Mouse (Mus musculus): ENCODE results near the gene Ccdc115.
A peak's percentile ranks its signal among the peaks of the same experiment; 100 is the strongest.

Ccdc115 gene

GRCm38 (mm10) chr1:34439215-34439960 is at the start of gene Ccdc115, which contains the start of gene Imp4:
Gene Ccdc115 (minus strand): TSS chr1:34439672.
Gene Imp4 (plus strand): TSS chr1:34439851.
- DNase-seq (ENCODE audit: low read depth) = peak; percentile 97

DNA sequence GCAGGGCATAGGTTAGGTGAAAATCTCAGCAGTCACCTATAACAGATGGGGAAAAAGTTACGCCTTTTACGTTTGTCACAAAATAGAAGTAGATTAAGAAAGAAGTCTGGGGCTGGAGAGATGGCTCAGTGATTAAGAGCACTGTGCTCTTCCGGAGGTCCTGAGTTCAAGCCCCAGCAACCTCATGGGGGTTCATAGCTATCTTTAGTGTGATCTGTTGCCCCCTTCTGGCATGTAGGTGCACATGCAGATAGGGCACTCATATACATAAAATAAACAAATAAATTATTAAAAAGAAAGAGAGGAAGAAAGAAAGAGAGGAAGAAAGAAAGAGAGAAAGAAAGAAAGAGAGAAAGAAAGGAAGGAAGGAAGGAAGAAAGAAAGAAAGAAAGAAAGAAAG is 47.9 kb upstream of the Ccdc115 start:
- DNase-seq (ENCODE audit: low read depth) = no peak

- no peak for DNase-seq (ENCODE audit: low read depth)
Observed at GRCm38 (mm10) chr1:34485461-34486188, 46.2 kb upstream of the Ccdc115 start.

- no peak for DNase-seq (ENCODE audit: low read depth)
Observed at GRCm38 (mm10) chr1:34484470-34484869, 45.0 kb upstream of the Ccdc115 start.

DNA sequence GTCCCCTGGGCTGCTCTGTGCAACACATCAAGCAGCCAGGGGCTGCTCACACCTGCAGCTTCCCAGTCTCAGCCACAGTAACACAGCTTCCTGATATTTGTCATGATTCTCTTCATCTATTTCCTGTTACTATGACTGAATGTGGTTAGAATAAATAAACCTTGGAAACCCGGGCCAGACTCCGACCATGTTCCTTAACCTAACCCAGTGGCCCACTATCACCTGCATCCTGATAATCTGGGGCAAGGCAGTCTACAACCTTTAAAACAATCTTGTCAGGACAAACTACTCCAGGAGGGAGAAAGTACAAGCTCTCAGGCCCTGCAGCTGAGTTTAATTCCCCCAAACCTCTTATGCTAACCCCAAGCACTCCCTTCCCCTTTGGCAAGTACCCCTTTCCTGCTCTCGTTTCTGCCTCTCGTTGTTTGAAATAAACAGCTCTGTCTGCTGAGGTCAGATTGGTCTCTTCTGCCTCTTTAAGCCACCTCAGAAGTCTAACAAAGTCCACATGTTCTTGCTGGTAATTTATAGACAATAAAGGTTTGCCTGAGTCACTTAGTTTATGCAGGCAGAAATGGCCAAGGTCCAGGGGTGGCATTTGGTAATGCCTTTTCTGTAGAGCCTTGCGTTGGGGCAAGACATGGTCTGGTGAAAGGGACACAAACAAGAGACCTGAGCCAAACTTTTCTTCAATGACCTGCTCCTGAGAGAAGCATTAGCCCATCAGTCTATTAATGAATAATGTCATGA is 42.6 kb upstream of the Ccdc115 start:
- no peak for DNase-seq (ENCODE audit: low read depth)

DNA sequence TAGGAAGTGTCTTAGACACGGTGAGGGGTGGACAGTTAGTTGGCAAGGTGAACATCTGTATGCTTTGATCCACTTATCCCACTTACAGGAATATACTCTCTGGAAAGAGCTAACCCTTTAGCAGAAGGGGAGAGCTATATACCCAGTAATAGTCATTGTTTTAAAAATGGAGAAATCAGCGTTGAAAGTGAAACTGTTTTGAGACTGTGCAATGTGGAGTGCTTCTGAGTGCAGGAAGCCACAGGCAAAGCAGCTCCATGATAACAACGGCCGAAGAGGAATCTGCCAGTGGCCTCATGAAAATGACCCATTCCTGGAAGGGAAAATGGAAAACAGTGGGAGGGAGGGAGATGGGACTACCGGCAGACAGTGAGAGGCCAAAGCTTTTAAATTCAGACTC is 41.3 kb upstream of the Ccdc115 start:
- no peak for DNase-seq (ENCODE audit: low read depth)

DNA sequence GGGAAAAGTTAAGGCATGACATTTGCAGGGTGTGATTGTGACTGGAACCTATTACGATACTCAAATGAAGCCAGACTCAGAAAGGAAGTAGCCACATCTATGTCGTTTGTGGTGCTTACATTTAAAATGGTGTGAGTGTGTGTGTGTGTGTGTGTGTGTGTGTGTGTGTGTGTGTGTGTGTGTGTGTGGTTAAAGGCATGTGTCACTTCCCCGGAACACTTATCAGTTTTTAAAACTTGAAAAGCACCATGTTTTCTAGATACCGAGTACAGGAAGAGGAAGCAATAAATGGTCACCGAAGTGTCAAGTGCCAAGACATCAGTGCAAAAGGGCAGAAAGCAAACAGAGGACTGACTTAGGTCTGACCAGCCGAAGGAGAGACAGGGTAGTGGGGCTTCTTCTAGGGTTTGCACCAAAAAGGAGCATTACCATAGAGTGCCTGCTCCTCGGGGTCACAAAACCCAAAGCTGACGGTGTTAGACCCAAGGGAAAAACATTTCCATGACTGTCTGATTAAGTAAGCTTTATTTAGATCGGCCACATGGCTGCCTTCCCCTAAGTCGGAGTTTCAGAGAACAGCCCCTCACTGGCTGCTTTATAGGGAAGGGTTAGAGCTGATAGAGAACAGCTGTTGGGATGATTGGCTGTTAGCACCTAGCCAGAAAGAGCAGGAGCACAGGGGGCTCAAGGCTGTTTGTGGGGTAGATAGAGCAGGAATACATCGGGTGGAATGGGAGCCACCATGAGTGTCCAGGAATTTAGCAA is 39.6 kb upstream of the Ccdc115 start:
- no peak for DNase-seq (ENCODE audit: low read depth)

- DNase-seq (ENCODE audit: low read depth) = peak; percentile 80
Observed at GRCm38 (mm10) chr1:34472427-34473300, 33.2 kb upstream of the Ccdc115 start.

GRCm38 (mm10) chr1:34469801-34470200 is 30.3 kb upstream of the Ccdc115 start:
- DNase-seq (ENCODE audit: low read depth) = no peak

DNA sequence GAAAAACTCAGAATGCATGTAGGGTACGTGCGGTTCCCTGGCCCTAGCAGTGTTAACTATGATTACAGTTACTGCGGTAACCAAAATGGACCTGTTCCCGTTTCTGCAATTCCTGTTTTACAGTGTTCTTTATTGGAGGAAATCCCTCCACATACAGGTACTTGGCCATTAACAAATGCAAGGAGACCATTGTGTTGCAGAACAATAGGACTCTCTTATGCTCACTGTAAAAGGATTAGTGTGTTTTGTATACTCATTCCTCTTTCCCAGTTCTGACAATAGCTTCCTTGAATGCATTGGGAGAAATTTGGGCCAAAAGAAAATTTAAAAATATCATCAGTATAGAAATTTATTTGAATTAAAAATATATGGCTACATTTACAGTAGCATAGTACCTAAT is 29.0 kb upstream of the Ccdc115 start:
- no peak for DNase-seq (ENCODE audit: low read depth)

GRCm38 (mm10) chr1:34468051-34468450 is 28.6 kb upstream of the Ccdc115 start:
- no peak for DNase-seq (ENCODE audit: low read depth)

GRCm38 (mm10) chr1:34465445-34465844 is 26.0 kb upstream of the Ccdc115 start:
- DNase-seq (ENCODE audit: low read depth) = no peak

DNA sequence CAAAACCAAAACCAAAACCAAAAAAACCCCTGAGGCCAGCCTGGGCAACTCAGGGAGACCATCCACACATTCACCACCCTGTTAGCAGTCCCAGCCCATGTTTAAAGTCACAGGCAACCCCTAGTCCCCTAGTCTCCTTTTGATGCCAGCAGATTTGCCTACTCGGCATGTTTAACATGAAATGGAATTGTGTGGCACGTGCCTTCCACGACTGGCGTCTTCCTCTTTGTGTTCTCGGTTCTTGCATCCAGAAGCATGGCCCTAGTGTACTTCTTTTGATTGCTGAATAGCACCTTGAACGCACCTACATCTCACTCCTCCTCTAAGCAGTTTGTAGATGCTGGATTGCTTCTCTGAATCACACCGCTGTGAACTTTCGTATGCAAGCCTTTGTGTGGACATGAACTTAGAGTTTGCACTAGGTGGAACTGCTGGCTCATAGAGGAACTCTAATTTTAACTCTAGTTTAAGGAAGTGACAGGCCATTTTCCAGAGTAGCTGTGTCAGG is 24.9 kb upstream of the Ccdc115 start:
- DNase-seq (ENCODE audit: low read depth) = no peak

GRCm38 (mm10) chr1:34462766-34463165 is 23.3 kb upstream of the Ccdc115 start:
- DNase-seq (ENCODE audit: low read depth) = peak; percentile 68

DNA sequence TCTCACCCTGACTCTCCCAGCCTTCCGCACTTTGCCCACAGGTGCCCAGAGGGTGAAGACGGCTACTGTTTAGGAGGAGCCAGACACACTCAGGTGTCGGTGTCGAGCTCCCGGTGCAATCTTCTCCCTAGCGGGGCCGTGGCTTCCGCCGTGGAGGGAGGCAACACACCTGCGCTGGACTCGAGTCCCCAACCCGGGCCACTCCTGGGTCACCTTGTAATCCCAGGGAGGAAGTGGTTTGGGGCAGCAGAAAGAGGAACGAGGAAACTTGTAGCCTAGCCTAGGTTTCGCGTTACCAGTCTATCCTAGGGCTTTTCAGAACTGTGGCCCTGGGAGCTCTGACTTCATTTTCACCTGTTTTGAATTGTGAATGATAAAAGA is 20.6 kb upstream of the Ccdc115 start:
- DNase-seq (ENCODE audit: low read depth) = no peak

GRCm38 (mm10) chr1:34459284-34460060 is 20.0 kb upstream of the Ccdc115 start, which contains the start of gene Ptpn18:
Gene Ptpn18 (plus strand): TSS chr1:34459762.
- DNase-seq (ENCODE audit: low read depth) = peak; percentile 73

GRCm38 (mm10) chr1:34458431-34458830 is 19.0 kb upstream of the Ccdc115 start:
- DNase-seq (ENCODE audit: low read depth) = no peak

- no peak for DNase-seq (ENCODE audit: low read depth)
Observed at GRCm38 (mm10) chr1:34443124-34443523, 3.7 kb upstream of the Ccdc115 start.

DNA sequence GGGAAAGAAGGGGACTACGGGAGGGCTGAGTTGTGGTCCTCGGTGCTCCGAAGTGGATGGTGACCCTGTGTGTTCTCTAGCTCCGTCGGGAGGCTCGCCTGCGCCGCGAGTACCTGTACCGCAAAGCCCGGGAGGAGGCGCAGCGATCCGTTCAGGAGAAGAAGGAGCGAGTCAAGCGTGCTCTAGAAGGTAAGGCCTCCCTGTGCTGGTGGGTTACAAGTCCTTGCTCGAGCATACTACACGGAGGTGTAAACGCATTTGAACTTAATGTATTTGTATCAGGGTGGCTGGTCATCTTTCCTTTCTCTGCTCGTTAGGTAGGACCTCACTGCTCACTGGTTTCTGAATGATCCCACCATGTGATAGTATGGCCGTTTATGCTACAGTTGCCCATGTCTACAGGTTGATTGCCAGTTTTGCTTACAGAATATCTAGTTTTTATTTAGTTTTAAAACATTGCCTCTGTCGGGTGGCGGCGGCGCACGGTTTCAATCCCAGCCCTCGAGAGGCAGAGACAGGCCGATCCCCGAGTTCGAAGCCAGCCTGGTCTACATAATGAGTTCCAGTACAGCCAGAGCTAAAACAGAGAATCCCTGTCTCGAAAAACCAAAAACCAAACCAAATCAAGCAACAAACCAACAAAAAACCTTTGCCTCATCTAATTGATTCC is 624 bp upstream of the Ccdc115 start:
- no peak for DNase-seq (ENCODE audit: low read depth)

Measured in c-Kit-positive CD71-negative TER-119-negative erythroid progenitor cells, embryonic 14.5 days (primary cell).